Mouse (Mus musculus) C2C12 (cell line): ENCODE data around the gene Ccl7.

Experiments
- CEBPB ChIP-seq: IDR thresholded peaks from one replicate; pipeline ENCODE4 v1.6.1; 2011; ENCODE audit warnings: low read depth, mild to moderate bottlenecking, control low read depth, moderate library complexity
- CTCF ChIP-seq: IDR thresholded peaks from one replicate; pipeline ENCODE4 v1.5.1; 2011; ENCODE audit not compliant: control insufficient read depth, insufficient read depth, insufficient read length
- MYOD1 ChIP-seq: IDR thresholded peaks from one replicate; pipeline ENCODE4 v1.6.1; 2011; ENCODE audit warnings: low read depth; ENCODE audit not compliant: control insufficient read depth, insufficient read length
- USF1 ChIP-seq: IDR thresholded peaks from one replicate; pipeline ENCODE4 v1.6.1; 2011; ENCODE audit warnings: low read depth, mild to moderate bottlenecking, control low read depth, moderate library complexity

GRCm38 (mm10) chr11:82041671-82042080, 3.8 kb upstream of the Ccl7 start:
- TF ChIP-seq CEBPB, result no peak
- TF ChIP-seq MYOD1, result no peak
- no peak for TF ChIP-seq CTCF
- no peak for TF ChIP-seq USF1
